Mouse (Mus musculus) C2C12 (cell line): ENCODE results near the gene Dnajc1. TPM values are rescaled to one million over a fixed set of nuclear protein-coding genes. Genes with fewer than 3 reads are reported as not detected.

Experiments
- H3K27me3 ChIP-seq: one replicate; pipeline ENCODE4 v1.6.1; 2011; ENCODE audit not compliant: control insufficient read depth, insufficient read depth, insufficient read length
- H3K36me3 ChIP-seq: one replicate; pipeline ENCODE4 v1.6.1; 2011; ENCODE audit not compliant: control insufficient read depth, insufficient read depth
- H3K4me3 ChIP-seq: one replicate; pipeline ENCODE4 v1.5.1; 2011; ENCODE audit warnings: mild to moderate bottlenecking, control low read depth; ENCODE audit not compliant: poor library complexity, insufficient read depth, severe bottlenecking
- H3K79me2 ChIP-seq: one replicate; pipeline ENCODE4 v1.6.1; 2011; ENCODE audit not compliant: control insufficient read depth, insufficient read depth
- H3K79me3 ChIP-seq: one replicate; pipeline ENCODE4 v1.6.1; 2011; ENCODE audit warnings: low read depth, control low read depth
- H3ac ChIP-seq: one replicate; pipeline ENCODE3; 2011; ENCODE audit warnings: low read depth; ENCODE audit not compliant: control insufficient read depth, insufficient read length
- CEBPB ChIP-seq: IDR thresholded peaks from one replicate; pipeline ENCODE4 v1.6.1; 2011; ENCODE audit warnings: low read depth, mild to moderate bottlenecking, control low read depth, moderate library complexity
- CTCF ChIP-seq: IDR thresholded peaks from one replicate; pipeline ENCODE4 v1.5.1; 2011; ENCODE audit not compliant: control insufficient read depth, insufficient read depth, insufficient read length
- FOSL1 ChIP-seq: IDR thresholded peaks from one replicate; pipeline ENCODE4 v1.8.0; 2011; ENCODE audit warnings: mild to moderate bottlenecking, low read length; ENCODE audit not compliant: poor library complexity, insufficient read depth, severe bottlenecking
- MAX ChIP-seq: IDR thresholded peaks from one replicate; pipeline ENCODE4 v1.6.1; 2011; ENCODE audit warnings: mild to moderate bottlenecking, control low read depth
- MYOD1 ChIP-seq: IDR thresholded peaks from one replicate; pipeline ENCODE4 v1.6.1; 2011; ENCODE audit warnings: low read depth; ENCODE audit not compliant: control insufficient read depth, insufficient read length
- MYOG ChIP-seq: IDR thresholded peaks from one replicate; pipeline ENCODE4 v1.6.1; 2011; ENCODE audit not compliant: control insufficient read depth, insufficient read length; ENCODE audit errors: extremely low read depth
- USF1 ChIP-seq: IDR thresholded peaks from one replicate; pipeline ENCODE4 v1.6.1; 2011; ENCODE audit warnings: low read depth, mild to moderate bottlenecking, control low read depth, moderate library complexity
- polyA plus RNA-seq: library from polyadenylated mRNA; unstranded; fragments of >200 nt; fragmentation: generic; extraction: Trizol; gene quantifications from one replicate; pipeline ENCODE4 v1.2.1, GENCODE M21; 2012; ENCODE audit warnings: missing spikeins

Dnajc1 gene
- polyA plus RNA-seq, 1 experiment = 6.5 TPM

DNA sequence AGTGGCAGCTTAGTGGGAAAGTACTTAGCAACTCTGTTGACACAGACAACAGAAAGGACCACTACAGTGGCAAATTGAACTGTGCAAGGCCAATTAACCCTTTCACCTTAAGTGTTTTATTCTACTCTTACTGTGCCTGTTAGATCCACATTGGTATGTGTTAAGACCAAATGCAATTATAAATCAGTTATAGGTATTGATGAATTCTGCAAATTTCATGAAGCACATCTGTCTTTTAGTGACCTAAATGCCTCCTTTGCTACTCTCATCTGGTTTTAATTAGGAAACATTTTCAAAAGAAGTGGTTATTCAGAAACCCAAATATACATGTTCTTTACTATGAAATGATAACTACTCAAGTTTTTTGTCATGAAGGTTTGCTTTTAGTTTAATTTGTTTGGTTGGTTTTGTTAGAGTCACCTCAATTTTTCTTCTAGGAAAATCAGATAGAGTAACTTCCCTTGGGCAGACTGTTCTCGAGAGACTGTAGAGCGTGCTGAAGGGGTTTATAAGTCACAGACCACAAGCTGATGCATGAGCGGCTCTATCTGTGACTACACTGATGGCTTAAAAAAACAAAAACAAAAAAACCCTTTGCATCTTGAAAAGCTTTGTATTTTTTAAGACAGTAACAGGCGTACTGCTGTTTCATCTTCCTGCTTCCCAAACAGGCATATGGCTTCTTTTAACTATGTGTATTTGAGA lies 21.7 kb downstream of the Dnajc1 start:
- peaks cover 35% of the 10 kb centered on the region for H3K79me3 ChIP-seq
- H3ac ChIP-seq = no peak overlapping the region
- no peaks in the 10 kb centered on the region for H3K27me3 ChIP-seq
- H3K79me2 ChIP-seq = peaks cover 66% of the 10 kb centered on the region
- H3K4me3 ChIP-seq = no peak overlapping the region
- H3K36me3 ChIP-seq = no peaks in the 10 kb centered on the region
- TF ChIP-seq FOSL1 (no peak), CTCF (no peak), CEBPB (no peak), USF1 (no peak), MYOG (no peak), MAX (no peak), MYOD1 (no peak)

DNA sequence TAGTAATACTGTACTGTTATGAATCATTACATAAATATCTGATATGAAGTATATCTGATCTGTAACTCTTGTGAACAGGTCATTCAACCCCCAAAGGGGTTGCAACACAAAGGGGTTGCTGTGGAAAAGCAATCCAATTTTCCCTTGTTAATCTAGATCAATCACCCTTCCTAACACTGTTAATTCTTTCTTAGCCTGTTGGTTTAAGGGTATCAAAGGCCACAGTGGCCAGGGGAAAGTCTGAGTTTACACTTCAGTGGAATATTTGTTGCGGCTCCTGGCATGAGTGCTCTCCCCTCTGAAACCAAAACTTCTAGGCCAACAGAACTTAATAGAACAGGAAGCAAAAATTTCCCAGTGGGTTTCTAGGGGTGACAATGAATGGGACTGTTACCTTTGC lies 28.2 kb downstream of the Dnajc1 start:
- no peak for TF ChIP-seq CEBPB
- TF ChIP-seq MAX = no peak
- TF ChIP-seq MYOG = no peak
- no peak for TF ChIP-seq MYOD1
- TF ChIP-seq USF1 = no peak
- peaks cover 32% of the 10 kb centered on the region for H3K79me3 ChIP-seq
- H3ac ChIP-seq = no peak overlapping the region
- no peaks in the 10 kb centered on the region for H3K27me3 ChIP-seq
- peaks cover 78% of the 10 kb centered on the region for H3K79me2 ChIP-seq
- no peaks in the 10 kb centered on the region for H3K36me3 ChIP-seq
- no peak overlapping the region for H3K4me3 ChIP-seq

DNA sequence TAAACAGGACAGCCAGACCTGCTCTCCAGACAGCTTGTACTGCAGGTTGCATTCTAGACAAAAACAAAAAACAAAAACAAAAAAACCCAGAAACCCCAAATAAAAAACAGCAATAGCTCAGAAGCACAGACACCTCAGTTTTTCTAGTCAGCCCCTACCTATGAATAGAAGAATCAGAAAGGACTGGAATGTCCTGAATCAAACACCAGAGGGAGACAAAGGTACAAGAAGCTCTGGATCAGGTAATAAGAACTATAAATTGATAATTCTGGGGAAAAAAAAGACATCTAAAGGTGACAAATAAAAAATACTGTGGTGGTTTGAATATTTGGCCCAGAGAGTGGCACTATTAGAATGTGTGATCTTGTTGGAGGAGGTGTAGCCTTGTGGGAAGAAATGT lies 37.3 kb downstream of the Dnajc1 start:
- Histone ChIP-seq H3K4me3 (no peak overlapping the region), H3ac (no peak overlapping the region), H3K79me3 (peaks cover 24% of the 10 kb centered on the region), H3K36me3 (no peaks in the 10 kb centered on the region), H3K27me3 (no peaks in the 10 kb centered on the region), H3K79me2 (peaks cover 32% of the 10 kb centered on the region)
- TF ChIP-seq MYOG (no peak), USF1 (no peak), MAX (no peak), MYOD1 (no peak), CTCF (no peak)

DNA sequence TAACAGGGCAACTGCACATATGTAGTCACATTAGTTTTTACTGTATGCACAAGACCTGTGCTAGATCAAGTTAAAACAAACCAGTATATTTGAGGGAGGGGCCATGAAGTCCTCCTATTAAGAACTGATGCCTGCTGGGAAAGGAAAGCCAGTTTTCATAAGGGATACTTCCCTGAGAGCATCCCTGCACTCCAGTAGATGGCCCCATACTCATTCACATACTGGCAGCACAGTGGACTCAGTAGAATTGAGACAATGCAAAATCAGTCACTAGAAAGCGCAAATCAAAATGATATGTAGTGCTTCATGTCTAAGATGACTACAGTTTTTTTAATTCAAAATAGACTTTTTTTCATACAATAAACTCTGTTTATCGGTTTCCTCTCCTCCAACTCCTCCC lies 40.0 kb downstream of the Dnajc1 start:
- Histone ChIP-seq H3K36me3 (no peaks in the 10 kb centered on the region), H3K27me3 (no peaks in the 10 kb centered on the region), H3K79me2 (peaks cover 27% of the 10 kb centered on the region), H3K79me3 (peaks cover 12% of the 10 kb centered on the region), H3ac (no peak overlapping the region), H3K4me3 (no peak overlapping the region)
- TF ChIP-seq MYOG (no peak), FOSL1 (no peak), MAX (no peak), CTCF (no peak), CEBPB (no peak), MYOD1 (no peak)

DNA sequence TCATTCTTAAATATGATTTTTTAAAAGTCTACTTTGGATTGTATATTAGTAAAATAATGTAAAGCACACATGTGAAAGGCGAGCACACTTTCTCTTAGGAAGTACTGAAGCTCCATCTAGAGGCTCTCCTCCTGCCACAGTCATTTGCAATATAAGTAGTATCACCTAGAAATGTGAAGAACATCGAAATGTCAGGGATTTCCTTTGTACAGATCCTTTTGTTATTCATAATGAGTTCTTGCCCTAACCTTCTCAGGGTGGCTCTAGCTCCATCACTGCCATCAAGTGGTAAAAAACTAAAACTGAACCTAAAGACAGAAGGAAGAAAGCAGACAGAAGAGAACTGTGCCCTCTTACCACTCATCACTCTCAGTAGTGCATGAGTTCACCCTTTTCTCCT lies 49.2 kb downstream of the Dnajc1 start:
- Histone ChIP-seq H3K79me3 (peaks cover 2% of the 10 kb centered on the region), H3K4me3 (no peak overlapping the region), H3ac (no peak overlapping the region), H3K79me2 (peaks cover 8% of the 10 kb centered on the region), H3K36me3 (no peaks in the 10 kb centered on the region), H3K27me3 (no peaks in the 10 kb centered on the region)
- TF ChIP-seq MAX = no peak
- no peak for TF ChIP-seq CTCF
- no peak for TF ChIP-seq MYOD1
- no peak for TF ChIP-seq USF1
- TF ChIP-seq CEBPB = no peak
- no peak for TF ChIP-seq FOSL1
- TF ChIP-seq MYOG = no peak

DNA sequence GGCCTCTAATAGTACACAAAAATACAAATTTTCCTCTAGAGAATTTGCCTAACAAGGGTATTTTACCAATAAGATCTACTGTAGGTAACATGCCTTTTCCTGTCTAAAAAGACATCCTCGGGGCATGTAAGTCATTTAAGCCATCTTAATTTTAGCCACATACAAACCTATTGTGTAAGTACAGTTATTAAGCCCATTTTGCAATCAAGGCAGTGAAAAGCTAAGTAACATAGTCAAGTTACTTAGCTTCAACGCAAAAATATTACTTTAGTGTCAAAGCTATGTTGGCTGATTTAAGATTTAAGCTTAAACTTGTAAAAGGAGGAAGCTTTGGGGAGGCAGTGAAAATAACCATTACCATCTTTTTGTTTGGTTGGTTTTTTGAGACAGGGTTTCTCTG lies 74.0 kb downstream of the Dnajc1 start:
- no peaks in the 10 kb centered on the region for H3K36me3 ChIP-seq
- H3ac ChIP-seq = no peak overlapping the region
- H3K79me3 ChIP-seq = peaks cover 3% of the 10 kb centered on the region
- no peaks in the 10 kb centered on the region for H3K79me2 ChIP-seq
- TF ChIP-seq MAX = no peak
- no peak for TF ChIP-seq USF1
- TF ChIP-seq MYOG = no peak
- TF ChIP-seq CEBPB = no peak
- no peak for TF ChIP-seq MYOD1
- TF ChIP-seq FOSL1 = no peak
- TF ChIP-seq CTCF = no peak
- no peak overlapping the region for H3K4me3 ChIP-seq
- no peaks in the 10 kb centered on the region for H3K27me3 ChIP-seq
